Mouse (Mus musculus): Measurements from ENCODE around the gene Gkn3.

Gkn3 gene

GRCm38 (mm10) chr6:87388877-87389276 is at the start of gene Gkn3:
Gene Gkn3 (minus strand): TSS chr6:87388935.
- no peak for DNase-seq (ENCODE audit: low spot score)

GRCm38 (mm10) chr6:87436745-87437144 is 48.0 kb upstream of the Gkn3 start:
- DNase-seq (ENCODE audit: low spot score), result no peak

- DNase-seq (ENCODE audit: low spot score), result no peak
Observed at GRCm38 (mm10) chr6:87435791-87436190, 47.1 kb upstream of the Gkn3 start.

GRCm38 (mm10) chr6:87428487-87429044 is 39.8 kb upstream of the Gkn3 start, which contains the start of gene Bmp10:
Gene Bmp10 (plus strand): TSS chr6:87428994.
- no peak for DNase-seq (ENCODE audit: low spot score)

GRCm38 (mm10) chr6:87427616-87428015 is 38.9 kb upstream of the Gkn3 start:
- no peak for DNase-seq (ENCODE audit: low spot score)

- no peak for DNase-seq (ENCODE audit: low spot score)
Observed at GRCm38 (mm10) chr6:87426954-87427353, 38.2 kb upstream of the Gkn3 start.

GRCm38 (mm10) chr6:87424037-87424816 is 35.5 kb upstream of the Gkn3 start:
- no peak for DNase-seq (ENCODE audit: low spot score)

- DNase-seq (ENCODE audit: low spot score), result no peak
Observed at GRCm38 (mm10) chr6:87422304-87422703, 33.6 kb upstream of the Gkn3 start.

GRCm38 (mm10) chr6:87412011-87412410 is 23.3 kb upstream of the Gkn3 start:
- DNase-seq (ENCODE audit: low spot score), result no peak

- no peak for DNase-seq (ENCODE audit: low spot score)
Observed at GRCm38 (mm10) chr6:87401456-87401855, 12.7 kb upstream of the Gkn3 start.

GRCm38 (mm10) chr6:87399886-87400566 is 11.3 kb upstream of the Gkn3 start:
- DNase-seq (ENCODE audit: low spot score), result no peak

- peak; percentile 83 for DNase-seq (ENCODE audit: low spot score)
Observed at GRCm38 (mm10) chr6:87399137-87399536, 10.4 kb upstream of the Gkn3 start.

GRCm38 (mm10) chr6:87394783-87395182 is 6.0 kb upstream of the Gkn3 start:
- no peak for DNase-seq (ENCODE audit: low spot score)

GRCm38 (mm10) chr6:87393466-87394205 is 4.9 kb upstream of the Gkn3 start:
- DNase-seq (ENCODE audit: low spot score), result no peak

- DNase-seq (ENCODE audit: low spot score), result no peak
Observed at GRCm38 (mm10) chr6:87389455-87389989, 787 bp upstream of the Gkn3 start.

- no peak for DNase-seq (ENCODE audit: low spot score)
Observed at GRCm38 (mm10) chr6:87386681-87387080, 2.1 kb downstream of the Gkn3 start.

GRCm38 (mm10) chr6:87386203-87386602 is 2.5 kb downstream of the Gkn3 start:
- peak; percentile 70 for DNase-seq (ENCODE audit: low spot score)

GRCm38 (mm10) chr6:87384761-87385160 is 4.0 kb downstream of the Gkn3 start:
- DNase-seq (ENCODE audit: low spot score), result no peak

GRCm38 (mm10) chr6:87383926-87384691 is 4.6 kb downstream of the Gkn3 start:
- no peak for DNase-seq (ENCODE audit: low spot score)

GRCm38 (mm10) chr6:87373057-87373456 is 15.7 kb downstream of the Gkn3 start, which contains the start of gene Gkn2:
Gene Gkn2 (plus strand): TSS chr6:87373357.
- no peak for DNase-seq (ENCODE audit: low spot score)

GRCm38 (mm10) chr6:87369223-87369622 is 19.5 kb downstream of the Gkn3 start:
- no peak for DNase-seq (ENCODE audit: low spot score)
